Mouse (Mus musculus) spleen, adult 2 months (tissue): ENCODE results near the gene 2410131K14Rik.

Experiments
- CTCF ChIP-seq: fragments of 200-500 bp; IDR thresholded peaks from 2 replicates; pipeline ENCODE4 v1.5.1; 2011; ENCODE audit warnings: mild to moderate bottlenecking, inconsistent platforms; ENCODE audit not compliant: insufficient read depth, insufficient read length, insufficient replicate concordance; ENCODE audit errors: extremely low read depth
- POLR2A ChIP-seq: fragments of 200-500 bp; IDR thresholded peaks from 2 replicates; pipeline ENCODE4 v1.6.1; 2011; ENCODE audit warnings: low read depth, low read length, inconsistent platforms

DNA sequence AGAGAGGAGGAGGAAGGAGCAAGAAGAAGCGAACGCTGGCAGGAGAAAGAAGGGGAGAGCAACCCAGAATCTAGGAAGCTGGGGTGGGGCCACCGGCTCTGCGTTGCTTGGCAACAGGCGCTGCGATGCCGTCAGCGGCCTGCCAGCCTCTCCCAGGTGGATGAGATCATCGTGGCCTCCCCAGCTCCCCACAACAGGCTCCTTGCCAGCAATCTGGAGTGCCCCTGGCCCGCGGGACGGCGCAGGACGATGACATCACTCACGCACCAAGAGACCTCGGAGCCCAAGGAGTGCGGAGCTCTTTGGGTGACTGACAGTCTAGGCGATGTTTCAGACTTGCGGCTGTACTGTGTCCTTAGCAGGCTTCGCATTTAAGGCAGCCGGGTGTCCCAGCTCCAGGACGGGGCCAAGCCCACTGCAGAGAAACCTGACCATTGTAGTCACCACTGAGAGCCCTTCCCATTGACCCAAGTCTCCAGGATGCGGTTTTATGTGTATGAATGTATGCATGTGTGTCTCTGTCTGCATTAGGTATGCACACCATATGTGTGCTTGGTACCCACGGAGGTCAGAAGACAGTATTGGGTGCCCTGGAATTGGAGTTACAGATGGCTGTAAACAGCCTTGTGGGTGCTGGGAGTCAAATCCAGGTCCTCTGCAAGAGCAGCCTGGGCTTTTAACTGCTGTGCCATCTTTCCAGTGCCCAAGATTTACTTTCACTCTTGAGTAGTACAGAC, 30.4 kb upstream of the 2410131K14Rik start:
- TF ChIP-seq CTCF = no peak
- TF ChIP-seq POLR2A = no peak
